Mouse (Mus musculus) kidney, postnatal 0 days (tissue): ENCODE measurements at regions not wholly inside any gene's neighbourhood (a gene's known extent, or its start where the extent isn't known, plus 50 kb on each side); places are given as distances from the start of the nearest gene placed in this dataset.

ENCODE experiments used
- ATAC-seq: fragments of 200-750 bp; cut with Nextera tagmentation; replicated peaks from 2 replicates; pipeline ENCODE4 v1.8.0; 2017; ENCODE audit warnings: low read depth, moderate number of reproducible peaks, moderate TSS enrichment, moderate library complexity; ENCODE audit not compliant: low FRiP score
- DNase-seq: peaks from one replicate; pipeline ENCODE4 v3.0.0-alpha.2; 2016; ENCODE audit warnings: low spot score
- H3K27ac ChIP-seq: fragments of 300-500 bp; sonication (generic); 2 replicates; pipeline ENCODE4 v1.5.1; 2014; ENCODE audit warnings: mild to moderate bottlenecking
- H3K27me3 ChIP-seq: fragments of 300-500 bp; sonication (generic); 2 replicates; pipeline ENCODE4 v1.6.1; 2014; ENCODE audit warnings: low read length, mixed read lengths; ENCODE audit not compliant: insufficient read depth
- H3K36me3 ChIP-seq: fragments of 300-500 bp; sonication (generic); 2 replicates; pipeline ENCODE4 v1.6.1; 2014; ENCODE audit warnings: low read length, mixed read lengths; ENCODE audit not compliant: insufficient read depth
- H3K4me1 ChIP-seq: fragments of 300-500 bp; sonication (generic); replicated peaks from 2 replicates; pipeline ENCODE4 v1.6.1; 2014; ENCODE audit warnings: antibody characterized with exemption, low read length, mixed read lengths; ENCODE audit not compliant: insufficient read depth
- H3K4me2 ChIP-seq: fragments of 300-500 bp; sonication (generic); 2 replicates; pipeline ENCODE4 v1.6.1; 2014; ENCODE audit warnings: mild to moderate bottlenecking, low read length, moderate library complexity, mixed read lengths
- H3K4me3 ChIP-seq: fragments of 300-500 bp; sonication (generic); replicated peaks from 2 replicates; pipeline ENCODE4 v1.5.1; 2014; ENCODE audit warnings: low read depth, low read length
- H3K9ac ChIP-seq: fragments of 300-500 bp; sonication (generic); 2 replicates; pipeline ENCODE4 v1.6.1; 2014; ENCODE audit warnings: low read depth, low read length
- H3K9me3 ChIP-seq: fragments of 300-500 bp; sonication (generic); replicated peaks from 2 replicates; pipeline ENCODE4 v1.6.1; 2016; ENCODE audit warnings: low read length, inconsistent platforms, mixed read lengths
- CTCF ChIP-seq: IDR thresholded peaks from 2 replicates; pipeline ENCODE4 v1.5.1; 2016; ENCODE audit warnings: antibody characterized with exemption, low read depth, mild to moderate bottlenecking, moderate library complexity
- WGBS: fragments of 180-500 bp; shearing (Covaris S2); extraction: QIAGEN DNeasy Blood & Tissue Kit; methylation state at CpG from one replicate; pipeline ENCODE4 v1.1.7; 2014; 5-methylcytosine and 5-hydroxymethylcytosine counted together

DNA sequence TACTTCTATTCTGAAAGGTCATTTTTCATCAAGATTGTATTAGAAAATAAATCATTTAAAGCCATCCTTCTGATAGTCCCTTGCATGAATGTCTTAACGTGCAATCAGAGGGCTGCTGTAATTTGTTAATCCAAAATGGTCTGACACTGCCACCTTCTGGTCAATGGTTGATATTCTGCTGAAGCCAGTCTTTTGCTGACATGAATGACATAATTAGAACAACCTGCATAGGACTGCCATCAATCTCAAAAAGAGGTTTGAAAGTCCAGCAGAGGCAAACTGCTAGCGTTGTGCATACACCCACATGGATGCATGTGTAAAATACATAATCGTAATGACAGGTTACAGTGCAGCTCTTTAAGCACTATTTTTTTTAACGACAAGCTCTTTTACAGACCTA is 68.1 kb upstream of the Tyrp1 start:
- H3K4me2 ChIP-seq, result no peak overlapping the region
- ATAC-seq (peak; percentile 57; the same call in 1 of the 2 replicates), DNase-seq (peak; percentile 83)
- no peaks in the 10 kb centered on the region for H3K36me3 ChIP-seq
- WGBS, result 39% methylated on average over 4 of the region's 4 CpGs
- peak; percentile 92 for TF ChIP-seq CTCF
- no peak overlapping the region for H3K27ac ChIP-seq
- H3K9ac ChIP-seq, result no peak overlapping the region
- H3K27me3 ChIP-seq, result no peaks in the 10 kb centered on the region
- no peak overlapping the region for H3K4me3 ChIP-seq
- no peaks in the 10 kb centered on the region for H3K9me3 ChIP-seq
- H3K4me1 ChIP-seq, result no peaks in the 10 kb centered on the region

DNA sequence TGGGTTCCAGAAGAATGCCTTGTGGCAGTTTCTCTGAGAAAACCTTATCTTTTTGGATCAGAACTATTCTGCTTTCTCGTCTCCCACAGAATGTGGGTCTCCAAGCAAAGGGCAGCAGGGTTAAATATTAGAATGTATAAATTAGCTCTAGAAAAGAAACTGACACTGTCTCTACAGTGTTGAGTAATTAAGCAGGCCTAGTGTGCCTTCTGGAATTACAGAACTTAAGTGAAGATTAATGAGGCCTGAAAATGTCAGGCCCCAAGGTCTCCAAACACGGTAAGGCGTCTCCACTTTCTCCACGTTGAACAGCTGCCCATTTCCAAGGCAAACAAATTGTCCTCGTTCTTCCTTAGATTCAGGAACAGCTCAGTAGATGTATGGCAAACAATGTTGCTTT is 66.5 kb upstream of the Tyrp1 start:
- 10% methylated on average over 5 of the region's 5 CpGs for WGBS
- Histone ChIP-seq H3K27me3 (no peaks in the 10 kb centered on the region), H3K4me3 (no peak overlapping the region), H3K36me3 (no peaks in the 10 kb centered on the region), H3K9ac (no peak overlapping the region), H3K4me2 (no peak overlapping the region), H3K27ac (no peak overlapping the region), H3K4me1 (no peaks in the 10 kb centered on the region), H3K9me3 (no peaks in the 10 kb centered on the region)
- DNase-seq (peak; percentile 49), ATAC-seq (no peak)
- TF ChIP-seq CTCF, result no peak
